Mouse (Mus musculus) adrenal gland, postnatal 25 days (tissue): ENCODE measurements around the gene Nfe2l3. TPM values are rescaled to one million over a fixed set of nuclear protein-coding genes. Genes with fewer than 3 reads are reported as not detected.
"Not testable (repeated sequence)": the region's sequence is repeated elsewhere in the genome, so short reads cannot be mapped to it uniquely, and the experiment has no call there.

Experiments
- DNase-seq: peaks from one replicate; pipeline ENCODE4 v3.0.0; 2021; ENCODE audit warnings: mixed read lengths
- total RNA-seq: library from RNA; stranded (reverse); gene quantifications from 2 replicates; pipeline ENCODE4 v1.2.3, GENCODE M21; 2021

Gene Nfe2l3
- total RNA-seq, 1 experiment from 2014 or later, result not detected

GRCm38 (mm10) chr6:51442191-51442835 lies 9.8 kb downstream of the Nfe2l3 start:
- no peak for DNase-seq

GRCm38 (mm10) chr6:51452927-51453503 lies 20.5 kb downstream of the Nfe2l3 start:
- DNase-seq, result no peak

GRCm38 (mm10) chr6:51454949-51455348 lies 22.5 kb downstream of the Nfe2l3 start:
- no peak for DNase-seq

- DNase-seq, result no peak
Observed at GRCm38 (mm10) chr6:51456198-51456597, 23.7 kb downstream of the Nfe2l3 start.

- no peak for DNase-seq
Observed at GRCm38 (mm10) chr6:51457283-51457682, 24.8 kb downstream of the Nfe2l3 start.

GRCm38 (mm10) chr6:51457770-51458387 lies 25.4 kb downstream of the Nfe2l3 start:
- no peak for DNase-seq

DNA sequence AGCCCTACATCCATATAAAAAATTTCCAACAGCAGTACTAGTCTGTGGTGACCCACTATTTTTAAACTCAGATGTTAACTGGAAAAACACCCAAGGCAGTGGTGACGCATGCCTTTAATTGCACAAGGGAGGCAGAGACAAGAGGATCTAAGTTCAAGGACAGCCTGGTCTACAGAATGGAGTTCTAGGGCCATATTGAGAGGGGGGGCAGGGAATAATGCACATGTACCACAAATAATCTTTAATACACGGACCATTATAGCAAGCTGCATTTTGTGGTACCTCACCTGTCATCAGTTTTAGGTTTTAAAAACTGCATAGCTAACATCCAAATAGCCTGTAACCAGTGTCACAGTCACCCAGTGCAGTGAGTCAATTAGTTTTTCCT lies 26.4 kb downstream of the Nfe2l3 start:
- peak; percentile 17 for DNase-seq

DNA sequence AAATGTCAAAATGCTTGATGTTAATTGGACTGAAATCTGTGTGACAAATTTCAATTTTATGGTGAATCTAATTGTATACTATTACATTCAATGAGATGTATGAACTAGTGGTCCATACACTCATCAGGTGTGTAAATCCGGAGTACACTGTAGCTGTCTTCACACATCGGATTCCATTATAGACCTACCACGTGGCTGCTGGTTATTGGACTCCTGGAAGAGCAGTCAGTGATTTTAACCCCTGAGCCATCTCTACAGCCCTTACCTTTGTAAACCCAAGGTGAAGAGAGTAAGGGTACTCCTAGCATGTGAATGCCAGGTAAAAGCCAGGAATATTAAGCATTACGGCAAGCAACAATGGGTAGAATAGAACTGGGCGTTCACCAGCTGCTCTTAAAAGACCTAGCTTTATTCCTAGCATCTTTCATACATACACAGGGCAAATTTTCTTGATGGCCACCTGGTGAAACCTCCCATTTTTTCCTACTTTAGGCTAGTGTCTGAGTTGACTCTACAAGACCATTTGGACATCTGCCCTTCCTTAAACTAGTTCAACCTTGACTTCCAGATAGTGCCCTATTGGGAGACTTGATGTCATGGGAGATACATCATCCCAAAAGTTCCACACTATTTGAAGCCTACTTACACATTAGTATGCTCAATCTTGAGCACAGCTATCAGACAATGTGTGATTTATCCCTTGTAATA lies 27.0 kb downstream of the Nfe2l3 start:
- DNase-seq, result no peak

- no peak for DNase-seq
Observed at GRCm38 (mm10) chr6:51460021-51460360, 27.5 kb downstream of the Nfe2l3 start.

DNA sequence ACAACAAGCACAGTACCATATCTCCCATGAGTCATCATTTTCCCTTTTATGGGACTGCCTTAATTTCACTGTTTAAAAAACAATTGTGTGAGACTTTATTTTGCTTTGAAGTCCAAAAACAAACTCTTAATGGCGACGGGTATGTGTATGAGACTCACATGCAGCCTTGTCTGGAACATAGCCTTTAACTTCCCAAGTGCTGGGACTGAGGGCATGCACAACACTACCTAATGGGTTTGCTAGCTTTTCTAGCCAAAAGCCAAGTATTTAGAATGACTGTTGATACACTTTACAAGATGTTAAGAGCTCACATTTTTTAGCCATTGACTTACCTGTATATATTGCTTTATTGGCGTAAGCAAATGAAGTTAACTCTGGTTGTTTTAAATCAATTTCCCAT lies 27.9 kb downstream of the Nfe2l3 start:
- DNase-seq, result no peak

DNA sequence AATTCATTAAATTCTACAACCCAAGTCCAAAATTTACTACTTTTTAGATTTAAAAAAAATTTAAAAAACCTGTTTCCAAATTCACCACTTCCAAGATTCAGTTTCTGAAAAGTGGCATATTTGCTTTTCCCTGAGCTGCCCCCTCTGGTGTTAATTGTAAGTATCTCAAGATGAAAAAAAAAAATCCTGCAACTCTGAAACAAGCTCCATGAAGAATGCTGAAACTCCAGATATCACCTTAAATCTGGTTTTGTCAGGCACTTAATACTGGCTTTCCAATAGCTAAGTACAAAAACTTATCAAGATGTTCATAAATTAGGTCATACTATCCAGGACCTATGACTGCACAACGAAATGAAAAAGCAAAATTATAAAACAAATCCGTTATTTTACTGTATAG lies 35.2 kb downstream of the Nfe2l3 start:
- no peak for DNase-seq

DNA sequence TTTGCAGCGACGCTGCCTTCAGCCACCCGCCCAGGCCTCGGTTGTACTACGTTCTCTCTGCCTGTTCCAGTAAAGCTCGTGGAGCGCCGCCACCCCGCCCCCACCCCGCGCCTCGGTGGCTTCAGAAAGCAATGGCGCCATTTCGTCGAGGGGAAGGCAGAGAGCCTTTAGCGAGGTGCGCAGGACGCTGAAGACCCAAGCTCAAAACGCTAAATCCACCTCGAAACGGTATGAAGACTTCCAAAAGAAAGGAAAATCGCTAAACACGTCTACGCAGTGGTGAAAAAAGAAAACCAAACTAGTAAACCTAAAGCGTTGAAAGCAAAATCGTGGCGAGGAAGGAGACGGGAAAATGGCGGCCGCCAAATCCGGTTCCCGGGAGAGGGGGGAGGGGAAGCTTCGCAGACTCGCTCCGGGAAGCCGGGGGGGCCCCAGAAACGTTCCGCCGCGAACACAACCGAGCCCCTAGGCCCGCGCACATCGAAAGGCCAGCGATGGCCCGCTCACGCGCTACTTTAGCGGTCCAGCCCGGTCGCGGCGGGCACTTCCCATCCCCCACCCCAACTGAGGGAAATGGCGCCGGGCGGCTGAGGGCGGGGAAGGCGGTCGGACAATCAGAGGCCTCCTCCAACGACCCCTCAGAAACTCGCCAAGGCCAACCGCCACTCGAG lies 36.6 kb downstream of the Nfe2l3 start:
- DNase-seq, result peak; percentile 74

- DNase-seq, result peak; percentile 98
Observed at GRCm38 (mm10) chr6:51469715-51470310, 37.3 kb downstream of the Nfe2l3 start, which contains the start of gene Hnrnpa2b1. TSS of gene Hnrnpa2b1 (minus strand) at chr6:51469894.

DNA sequence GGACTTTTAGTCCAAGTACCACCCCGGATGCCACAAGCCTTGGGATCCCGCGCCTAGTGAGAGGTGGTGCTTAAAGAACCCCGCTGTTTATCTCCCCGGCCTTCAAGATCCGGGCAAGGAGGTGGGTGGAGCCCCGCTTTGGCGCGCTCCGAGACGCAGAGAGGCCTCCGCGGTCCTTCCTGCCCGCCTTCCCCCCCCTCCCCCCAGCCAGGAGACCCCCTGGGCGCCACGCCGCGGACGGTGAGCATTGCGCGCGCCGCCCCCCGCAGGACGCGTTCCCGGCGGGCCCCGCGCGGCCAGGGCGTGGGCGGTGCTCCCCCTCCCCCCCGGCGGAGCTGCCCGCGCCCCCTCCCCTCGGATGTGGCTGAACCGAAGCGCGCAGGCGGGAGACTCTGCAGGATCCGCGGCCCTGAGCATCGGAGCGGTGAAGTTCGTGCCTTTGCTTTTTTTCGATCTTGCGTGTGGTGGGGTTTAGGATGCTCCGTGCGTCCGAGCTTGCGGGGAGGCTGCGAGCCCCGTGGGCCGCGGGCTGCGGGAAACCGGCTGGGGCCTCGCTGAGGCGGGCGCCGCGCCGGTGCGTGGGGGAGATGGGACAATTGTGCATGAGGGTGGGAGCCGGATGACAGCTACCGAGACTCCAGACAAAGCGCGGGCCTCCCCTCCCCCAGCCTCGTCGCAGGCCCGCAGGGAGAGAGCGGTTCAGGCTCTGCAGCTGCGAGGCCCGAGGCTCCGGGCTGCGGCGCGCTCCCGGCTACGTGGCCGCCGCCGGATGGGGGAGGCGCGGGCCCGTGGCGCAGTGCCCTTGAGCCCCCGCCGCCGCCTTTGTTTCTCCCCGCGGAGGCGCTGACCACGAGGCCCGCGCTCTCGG lies 38.1 kb downstream of the Nfe2l3 start, which contains the start of gene Cbx3:
TSS of gene Cbx3 (plus strand) at position 50 of the 868 bp plus-strand sequence.
- peak; percentile 85 for DNase-seq

GRCm38 (mm10) chr6:51471179-51471505 lies 38.7 kb downstream of the Nfe2l3 start:
- no peak for DNase-seq

DNA sequence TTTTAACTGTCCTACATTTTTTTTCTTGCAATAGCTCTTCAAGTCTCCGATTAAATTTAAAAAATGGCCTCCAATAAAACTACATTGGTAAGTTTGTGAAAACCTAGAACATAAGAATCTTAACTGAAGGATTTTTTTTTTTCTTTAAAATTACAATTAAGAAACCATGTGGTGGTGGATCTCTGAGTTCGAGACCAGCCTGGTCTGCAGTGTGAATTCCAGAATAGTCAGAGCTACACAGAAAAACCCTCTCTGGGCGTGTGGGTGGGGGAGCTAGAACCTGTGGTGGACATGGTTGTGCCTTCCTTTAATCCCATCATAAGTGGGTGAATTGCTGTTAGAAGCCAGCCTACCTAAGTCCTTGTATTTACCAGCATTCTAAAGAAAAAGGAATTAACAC lies 39.3 kb downstream of the Nfe2l3 start:
- no peak for DNase-seq

DNA sequence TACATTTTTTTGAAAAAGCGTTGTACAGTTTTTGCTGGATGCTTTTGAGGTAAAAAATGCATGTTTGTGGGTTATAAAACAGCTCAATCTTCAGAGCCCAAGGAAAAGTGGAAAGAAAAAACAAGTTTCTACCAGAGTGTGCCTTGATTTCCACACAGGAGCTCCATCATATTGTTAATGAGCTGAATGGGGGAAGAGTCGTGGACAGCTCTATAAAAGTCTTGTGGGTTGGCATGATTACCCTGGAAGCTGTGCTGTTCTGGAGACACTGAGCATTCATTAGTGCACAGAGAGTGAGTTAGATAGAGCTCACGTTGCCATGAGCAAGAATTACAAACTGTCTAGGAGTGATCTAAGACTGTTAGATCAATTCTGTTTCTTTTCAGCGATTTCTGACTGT lies 39.7 kb downstream of the Nfe2l3 start:
- DNase-seq, result no peak

- no peak for DNase-seq
Observed at GRCm38 (mm10) chr6:51479136-51479731, 46.8 kb downstream of the Nfe2l3 start.

DNA sequence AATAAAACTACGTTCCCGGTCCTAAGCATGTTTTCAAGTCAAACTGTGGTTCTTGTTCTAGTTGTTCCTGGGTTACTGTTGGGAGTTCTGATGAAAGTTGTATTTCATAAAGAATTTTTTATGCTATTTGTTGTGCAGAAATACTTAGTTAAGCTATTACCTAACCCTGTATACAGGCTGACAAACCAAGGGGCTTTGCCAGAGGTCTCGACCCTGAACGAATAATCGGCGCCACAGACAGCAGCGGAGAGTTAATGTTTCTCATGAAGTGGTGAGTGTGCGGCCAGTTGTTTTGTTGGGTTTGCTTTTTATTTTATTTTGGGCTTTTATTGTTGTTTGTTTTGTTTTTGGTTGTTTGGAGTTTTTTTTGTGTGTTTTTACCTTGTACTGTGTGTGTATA lies 49.1 kb downstream of the Nfe2l3 start:
- no peak for DNase-seq

DNA sequence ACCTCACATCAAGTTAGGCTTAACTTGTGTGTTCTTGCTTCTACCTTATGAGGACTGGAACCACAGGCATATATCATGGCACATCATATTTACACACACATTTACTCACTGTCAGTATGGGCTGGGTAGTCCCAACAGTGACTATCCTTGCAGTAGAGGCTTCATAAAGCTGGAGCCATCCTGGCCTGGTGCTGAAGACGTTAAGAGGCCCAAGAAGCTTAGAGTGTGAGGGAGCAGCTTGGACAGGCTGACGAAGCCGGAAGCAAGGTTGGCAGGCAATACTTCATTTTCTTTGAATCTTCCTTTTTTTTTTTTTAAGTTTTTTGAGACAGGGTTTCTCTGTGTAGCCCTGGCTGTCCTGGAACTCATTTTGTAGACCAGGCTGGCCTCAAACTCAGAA lies 51.4 kb downstream of the Nfe2l3 start:
- no peak for DNase-seq

GRCm38 (mm10) chr6:51484556-51484955 lies 52.1 kb downstream of the Nfe2l3 start:
- DNase-seq, result not testable (repeated sequence)
